Mouse (Mus musculus) embryonic facial prominence, embryonic 11.5 days (tissue): ENCODE data around the gene H1fx. TPM values are rescaled to one million over a fixed set of nuclear protein-coding genes. Genes with fewer than 3 reads are reported as not detected.

Source experiments
- microRNA-seq: library from miRNA; unstranded; fragments of <30 nt; microRNA quantifications from one replicate; pipeline ENCODE4, GENCODE M21; 2016; ENCODE audit warnings: borderline number of aligned reads
- polyA plus RNA-seq: library from polyadenylated mRNA; unstranded; fragments of >200 nt; fragmentation: Nextera tagmentation; extraction: Ambion mirVana; gene quantifications from 2 replicates; pipeline ENCODE4 v1.2.1, GENCODE M21; 2014

The H1fx gene
- polyA plus RNA-seq, 1 experiment from 2014 or later, result 92.5 TPM

Small RNA genes lying within 50 kb of the gene (microRNA-seq; reads per million reads assigned to microRNA genes)
- gene Gm47286, result not detected

Other genes with a start within 250 kb of the H1fx start
- 1.9 and 3.0 TPM in 2 replicates for gene Gp9, start 203.6 kb downstream of the H1fx start, polyA plus RNA-seq
- 4.8 and 7.3 TPM in 2 replicates for gene Rab43, start 169.5 kb downstream of the H1fx start, polyA plus RNA-seq
- gene Gm45140, start 145.8 kb downstream of the H1fx start, polyA plus RNA-seq, result 1.2 and 3.2 TPM in 2 replicates
- 79.3 and 81.0 TPM in 2 replicates for gene Isy1, start 142.8 kb downstream of the H1fx start, polyA plus RNA-seq
- gene Cnbp, start 130.5 kb downstream of the H1fx start, polyA plus RNA-seq, result 1,277 and 1,368 TPM in 2 replicates
- gene Copg1, start 93.8 kb downstream of the H1fx start, polyA plus RNA-seq, result 147 and 150 TPM in 2 replicates
- gene Hmces, start 67.7 kb downstream of the H1fx start, polyA plus RNA-seq, result 59.2 and 65.5 TPM in 2 replicates
- 231 and 243 TPM in 2 replicates for gene Rab7, start 63.6 kb upstream of the H1fx start, polyA plus RNA-seq
- gene Rpn1, start 102.8 kb upstream of the H1fx start, polyA plus RNA-seq, result 329 and 355 TPM in 2 replicates
- 28.3 and 30.0 TPM in 2 replicates for gene Gata2, start 212.3 kb upstream of the H1fx start, polyA plus RNA-seq
- not detected in 2 replicates for gene Dnajb8, start 240.6 kb upstream of the H1fx start, polyA plus RNA-seq